Mouse (Mus musculus) limb, embryonic 10.5 days (tissue): Measurements from ENCODE around the gene Wwox. TPM values are rescaled to one million over a fixed set of nuclear protein-coding genes. Genes with fewer than 3 reads are reported as not detected.
A peak's percentile ranks its signal among the peaks of the same experiment; 100 is the strongest.

ENCODE experiments used
- DNase-seq: peaks from one replicate; pipeline ENCODE4 v3.0.0-alpha.2; 2017; ENCODE audit warnings: low spot score
- H3K27ac ChIP-seq: fragments of 300-500 bp; sonication (generic); 2 replicates; pipeline ENCODE4 v1.5.1; 2016; ENCODE audit warnings: mild to moderate bottlenecking
- H3K27me3 ChIP-seq: fragments of 300-500 bp; sonication (generic); 2 replicates; pipeline ENCODE4 v1.6.1; 2016; ENCODE audit warnings: low read depth, mild to moderate bottlenecking; ENCODE audit not compliant: poor library complexity, severe bottlenecking
- H3K36me3 ChIP-seq: fragments of 300-500 bp; sonication (generic); 2 replicates; pipeline ENCODE4 v1.6.1; 2016; ENCODE audit warnings: mild to moderate bottlenecking, moderate library complexity
- H3K4me1 ChIP-seq: fragments of 300-500 bp; sonication (generic); 2 replicates; pipeline ENCODE4 v1.6.1; 2016
- H3K4me3 ChIP-seq: fragments of 300-500 bp; sonication (generic); 2 replicates; pipeline ENCODE4 v1.5.1; 2016; ENCODE audit warnings: mild to moderate bottlenecking, moderate library complexity
- H3K9me3 ChIP-seq: fragments of 300-500 bp; sonication (generic); replicated peaks from 2 replicates; pipeline ENCODE4 v1.6.1; 2016; ENCODE audit warnings: mild to moderate bottlenecking
- WGBS: fragments of 180-500 bp; shearing (Covaris S2); methylation state at CpG from one replicate; pipeline ENCODE4 v1.1.7; 2016; 5-methylcytosine and 5-hydroxymethylcytosine counted together
- polyA plus RNA-seq: library from polyadenylated mRNA; unstranded; fragments of >200 nt; fragmentation: Nextera tagmentation; extraction: Ambion mirVana; gene quantifications from 2 replicates; pipeline ENCODE4 v1.2.1, GENCODE M21; 2016

Wwox gene
- polyA plus RNA-seq, 1 experiment from 2014 or later: 8.6 TPM

DNA sequence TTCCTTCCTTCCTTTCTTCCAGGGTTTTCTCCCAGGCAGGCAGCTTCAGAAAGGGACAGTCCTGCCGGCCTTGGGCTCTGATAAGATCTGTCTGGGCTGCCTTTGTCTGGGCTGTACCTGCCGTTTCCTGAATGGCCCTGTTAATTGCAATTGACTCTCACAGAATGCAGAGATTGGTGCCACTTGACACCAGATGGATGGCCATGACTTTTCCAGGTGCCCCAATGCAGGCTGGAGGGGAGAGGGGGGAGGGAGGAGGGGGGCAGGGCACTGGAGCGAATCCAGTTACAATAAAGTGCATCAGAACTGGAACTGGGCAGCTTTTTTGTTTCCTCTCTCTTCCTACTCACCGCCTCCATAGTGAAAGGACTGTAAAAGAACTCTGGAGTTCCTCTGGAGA is 443.0 kb downstream of the Wwox start:
- DNase-seq: no peak
- peaks cover 30% of the 10 kb centered on the region for H3K27me3 ChIP-seq
- H3K36me3 ChIP-seq: no peaks in the 10 kb centered on the region
- peaks cover 33% of the 10 kb centered on the region for H3K4me1 ChIP-seq
- no peaks in the 10 kb centered on the region for H3K9me3 ChIP-seq
- peak overlapping the region; percentile 31; the same call in 1 of the 2 replicates for H3K27ac ChIP-seq
- WGBS: 33% methylated on average over 4 of the region's 4 CpGs
- no peak overlapping the region for H3K4me3 ChIP-seq

DNA sequence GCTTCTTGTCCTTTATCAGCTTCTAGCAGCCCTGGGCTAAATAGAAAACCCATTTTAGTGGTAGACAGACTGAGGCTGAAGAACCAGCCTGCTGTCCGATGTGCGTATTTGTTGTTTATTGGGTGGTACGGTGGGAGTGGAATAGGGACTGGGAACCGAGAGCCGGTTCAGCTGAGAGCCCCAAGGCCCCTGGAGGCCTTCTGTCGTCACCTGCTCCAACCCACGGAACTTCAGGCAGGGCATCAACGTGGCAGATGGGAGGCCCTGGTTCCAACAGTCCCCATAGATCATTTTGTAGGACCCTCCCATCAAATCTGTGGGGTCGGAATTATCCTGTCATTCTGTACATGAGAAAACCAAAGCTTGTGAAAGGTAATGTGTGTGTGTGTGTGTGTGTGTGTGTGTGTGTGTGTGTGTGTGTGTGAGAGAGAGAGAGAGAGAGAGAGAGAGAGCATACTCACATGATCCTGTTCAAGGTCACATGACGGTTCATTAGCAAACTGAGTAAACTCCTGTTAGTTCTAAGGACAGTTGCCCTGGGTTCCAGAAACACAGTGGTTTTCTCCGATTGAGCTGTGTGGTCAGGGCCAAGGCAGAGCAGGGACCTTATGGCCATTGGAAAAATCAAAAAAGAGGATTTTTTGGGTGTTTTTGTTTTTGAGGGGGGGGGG is 443.6 kb downstream of the Wwox start:
- H3K4me3 ChIP-seq: no peak overlapping the region
- H3K27me3 ChIP-seq: peaks cover 25% of the 10 kb centered on the region
- peaks cover 30% of the 10 kb centered on the region for H3K4me1 ChIP-seq
- H3K9me3 ChIP-seq: no peaks in the 10 kb centered on the region
- 0 out of 2 replicates have a peak overlapping the region, but pooled peaks have one; percentile 31 for H3K27ac ChIP-seq
- WGBS: 79% methylated on average over 11 of the region's 11 CpGs
- H3K36me3 ChIP-seq: no peaks in the 10 kb centered on the region
- no peak for DNase-seq

DNA sequence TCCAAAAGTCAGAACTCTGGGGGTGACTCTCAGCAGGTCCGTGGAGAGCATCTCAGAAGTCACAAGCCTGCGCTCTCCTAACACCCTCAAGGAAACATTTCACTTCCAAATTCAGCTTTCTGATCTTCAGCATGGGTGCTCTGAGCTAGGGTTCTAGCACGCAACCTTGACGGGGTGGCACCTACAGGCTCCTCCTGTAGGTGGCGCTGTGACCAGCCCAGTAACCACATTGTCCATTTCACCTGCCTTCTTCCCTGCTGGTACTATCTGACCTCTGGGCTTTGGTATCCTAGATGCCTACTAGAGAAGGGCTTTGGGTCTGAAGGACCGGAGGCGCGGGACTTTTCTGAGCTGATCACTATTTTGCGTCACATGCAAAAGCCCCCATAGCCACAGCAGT is 444.5 kb downstream of the Wwox start:
- H3K36me3 ChIP-seq: no peaks in the 10 kb centered on the region
- no peak for DNase-seq

GRCm38 (mm10) chr8:114885026-114885592 is 445.7 kb downstream of the Wwox start:
- no peak for DNase-seq
- 41% methylated on average over 18 of the region's 18 CpGs for WGBS
- Histone ChIP-seq H3K27ac (no peak overlapping the region), H3K9me3 (no peaks in the 10 kb centered on the region), H3K4me3 (no peak overlapping the region), H3K36me3 (no peaks in the 10 kb centered on the region), H3K27me3 (peaks cover 10% of the 10 kb centered on the region; the same call in 1 of the 2 replicates), H3K4me1 (peaks cover 37% of the 10 kb centered on the region)

More for the DNA sequence above, 444.5 kb downstream of the Wwox start:
- peaks cover 30% of the 10 kb centered on the region for H3K4me1 ChIP-seq
- no peaks in the 10 kb centered on the region for H3K9me3 ChIP-seq
- H3K27me3 ChIP-seq: peaks cover 16% of the 10 kb centered on the region
- no peak overlapping the region for H3K4me3 ChIP-seq
- WGBS: 74% methylated on average over 9 of the region's 9 CpGs
- no peak overlapping the region; the same call in 1 of the 2 replicates for H3K27ac ChIP-seq

GRCm38 (mm10) chr8:114888388-114888787 is 448.9 kb downstream of the Wwox start:
- Histone ChIP-seq H3K27ac (no peak overlapping the region), H3K9me3 (no peaks in the 10 kb centered on the region), H3K4me3 (no peak overlapping the region), H3K36me3 (no peaks in the 10 kb centered on the region), H3K27me3 (peaks cover 4% of the 10 kb centered on the region; the same call in 1 of the 2 replicates), H3K4me1 (peaks cover 25% of the 10 kb centered on the region)
- DNase-seq: no peak
- 93% methylated on average over 3 of the region's 3 CpGs for WGBS

GRCm38 (mm10) chr8:114889578-114890374 is 450.3 kb downstream of the Wwox start:
- H3K9me3 ChIP-seq: no peaks in the 10 kb centered on the region
- no peak overlapping the region for H3K4me3 ChIP-seq
- DNase-seq: no peak
- 89% methylated on average over 16 of the region's 16 CpGs for WGBS
- H3K27me3 ChIP-seq: peaks cover 1% of the 10 kb centered on the region; the same call in 1 of the 2 replicates
- peaks cover 23% of the 10 kb centered on the region for H3K4me1 ChIP-seq
- 0 out of 2 replicates have a peak overlapping the region, but pooled peaks have one; percentile 46 for H3K27ac ChIP-seq
- no peaks in the 10 kb centered on the region for H3K36me3 ChIP-seq

DNA sequence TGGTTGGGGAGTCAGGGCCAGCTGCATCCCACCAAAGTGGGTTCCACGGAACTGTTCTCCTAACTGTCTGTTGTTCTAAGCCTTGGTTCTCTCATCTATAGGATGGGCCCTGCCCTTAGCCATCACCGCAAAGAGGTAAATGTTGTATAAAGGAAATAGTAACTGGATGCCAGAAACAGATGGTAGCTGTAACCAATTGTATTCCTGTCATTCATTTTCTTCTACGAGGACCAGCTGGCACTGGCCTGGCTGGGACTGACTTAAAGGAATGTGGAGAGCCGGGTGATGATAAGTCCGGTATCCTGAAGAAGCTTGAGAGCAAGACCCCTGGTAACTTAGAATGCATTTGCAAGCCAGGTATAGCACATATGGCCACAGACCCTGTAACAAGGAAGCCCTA is 451.0 kb downstream of the Wwox start:
- 63% methylated on average over 5 of the region's 5 CpGs for WGBS
- DNase-seq: no peak
- Histone ChIP-seq H3K9me3 (no peaks in the 10 kb centered on the region), H3K27me3 (no peaks in the 10 kb centered on the region), H3K4me1 (peaks cover 16% of the 10 kb centered on the region), H3K36me3 (no peaks in the 10 kb centered on the region), H3K4me3 (no peak overlapping the region), H3K27ac (0 out of 2 replicates have a peak overlapping the region, but pooled peaks have one; percentile 46)

- Histone ChIP-seq H3K36me3 (no peaks in the 10 kb centered on the region), H3K27ac (no peak overlapping the region), H3K9me3 (no peaks in the 10 kb centered on the region), H3K4me3 (no peak overlapping the region), H3K27me3 (no peaks in the 10 kb centered on the region), H3K4me1 (peaks cover 14% of the 10 kb centered on the region)
- DNase-seq: no peak
- 82% methylated on average over 4 of the region's 4 CpGs for WGBS
Measured at GRCm38 (mm10) chr8:114891252-114891651, 451.8 kb downstream of the Wwox start.

- WGBS: 88% methylated on average over 8 of the region's 8 CpGs
- Histone ChIP-seq H3K4me1 (0 out of 2 replicates have a peak, but pooled peaks cover 4% of the 10 kb centered on the region), H3K27ac (no peak overlapping the region), H3K9me3 (no peaks in the 10 kb centered on the region), H3K27me3 (no peaks in the 10 kb centered on the region), H3K36me3 (no peaks in the 10 kb centered on the region), H3K4me3 (no peak overlapping the region)
- no peak for DNase-seq
Measured at GRCm38 (mm10) chr8:114897432-114897831, 458.0 kb downstream of the Wwox start.

DNA sequence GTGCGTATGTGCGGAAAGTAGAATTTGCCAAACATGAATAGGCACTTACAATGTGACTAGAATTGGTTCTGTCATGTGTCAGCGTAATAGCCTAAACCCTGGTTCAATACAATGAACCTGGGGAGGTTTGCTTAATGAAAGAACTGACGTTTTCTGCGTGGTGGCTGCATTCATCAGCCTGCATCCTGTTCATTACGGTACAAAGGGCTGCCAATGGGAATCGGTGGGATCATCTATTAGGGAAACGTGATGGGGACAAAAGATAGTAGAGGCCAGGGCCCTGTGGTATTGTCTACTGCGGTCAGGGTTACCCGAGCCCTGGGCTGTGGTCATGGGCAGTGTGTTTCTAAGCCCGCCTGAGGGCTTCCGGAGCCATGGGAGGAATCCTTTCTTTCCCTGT is 459.7 kb downstream of the Wwox start:
- WGBS: 91% methylated on average over 12 of the region's 12 CpGs
- Histone ChIP-seq H3K27me3 (no peaks in the 10 kb centered on the region), H3K27ac (no peak overlapping the region), H3K4me1 (0 out of 2 replicates have a peak, but pooled peaks cover 4% of the 10 kb centered on the region), H3K4me3 (no peak overlapping the region), H3K36me3 (no peaks in the 10 kb centered on the region), H3K9me3 (no peaks in the 10 kb centered on the region)
- DNase-seq: no peak

DNA sequence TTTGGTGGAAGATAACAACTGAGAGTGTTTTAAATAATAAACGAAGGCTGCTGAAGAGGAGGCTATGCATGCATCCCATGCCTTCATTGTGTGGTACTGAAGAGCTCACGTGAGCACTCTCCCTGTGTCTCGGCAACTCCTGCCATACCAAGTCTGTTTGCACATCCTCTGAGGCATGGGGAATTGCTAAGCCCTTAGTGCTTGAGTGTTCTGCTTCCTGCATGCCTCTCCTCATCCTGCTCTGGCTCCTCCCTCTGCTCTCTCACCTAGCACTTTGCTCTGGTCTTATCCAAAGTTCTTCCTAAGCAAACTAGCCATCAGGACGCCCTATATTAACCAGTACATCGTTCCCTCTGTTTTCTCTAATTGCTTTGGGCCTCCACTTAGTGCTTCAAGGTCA is 463.1 kb downstream of the Wwox start:
- no peak for DNase-seq
- no peaks in the 10 kb centered on the region for H3K9me3 ChIP-seq
- no peaks in the 10 kb centered on the region for H3K4me1 ChIP-seq
- no peak overlapping the region for H3K27ac ChIP-seq
- 88% methylated on average over 5 of the region's 5 CpGs for WGBS
- H3K36me3 ChIP-seq: no peaks in the 10 kb centered on the region
- no peaks in the 10 kb centered on the region for H3K27me3 ChIP-seq
- H3K4me3 ChIP-seq: no peak overlapping the region

DNA sequence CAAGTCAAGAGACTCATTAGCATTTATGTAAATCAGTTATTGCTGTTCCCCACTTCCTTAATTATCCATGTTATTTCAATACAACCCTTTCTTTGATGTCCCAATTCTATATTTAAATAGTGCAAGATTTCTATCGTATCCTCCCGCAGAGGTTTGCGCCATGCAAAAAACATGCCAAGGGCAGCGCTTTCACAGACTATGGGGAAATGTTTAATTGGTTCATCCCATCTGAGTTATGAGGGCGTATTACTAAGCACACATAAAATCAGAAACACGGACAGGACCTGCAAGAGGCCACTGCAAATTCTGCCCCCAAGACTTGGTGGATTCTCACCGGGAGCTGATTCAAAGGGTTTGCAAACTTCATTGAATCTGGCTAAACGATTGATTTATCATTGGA is 468.6 kb downstream of the Wwox start:
- DNase-seq: no peak
- Histone ChIP-seq H3K4me3 (no peak overlapping the region), H3K9me3 (no peaks in the 10 kb centered on the region), H3K27ac (no peak overlapping the region), H3K36me3 (no peaks in the 10 kb centered on the region), H3K27me3 (no peaks in the 10 kb centered on the region), H3K4me1 (0 out of 2 replicates have a peak, but pooled peaks cover 4% of the 10 kb centered on the region)
- 95% methylated on average over 8 of the region's 8 CpGs for WGBS

- Histone ChIP-seq H3K36me3 (no peaks in the 10 kb centered on the region), H3K4me1 (0 out of 2 replicates have a peak, but pooled peaks cover 4% of the 10 kb centered on the region), H3K9me3 (no peaks in the 10 kb centered on the region), H3K27ac (no peak overlapping the region), H3K27me3 (no peaks in the 10 kb centered on the region), H3K4me3 (no peak overlapping the region)
- DNase-seq: no peak
- 85% methylated on average over 7 of the region's 7 CpGs for WGBS
Measured at GRCm38 (mm10) chr8:114908589-114908988, 469.1 kb downstream of the Wwox start.
